Mouse (Mus musculus): ENCODE data around the gene Elovl2.

DNA sequence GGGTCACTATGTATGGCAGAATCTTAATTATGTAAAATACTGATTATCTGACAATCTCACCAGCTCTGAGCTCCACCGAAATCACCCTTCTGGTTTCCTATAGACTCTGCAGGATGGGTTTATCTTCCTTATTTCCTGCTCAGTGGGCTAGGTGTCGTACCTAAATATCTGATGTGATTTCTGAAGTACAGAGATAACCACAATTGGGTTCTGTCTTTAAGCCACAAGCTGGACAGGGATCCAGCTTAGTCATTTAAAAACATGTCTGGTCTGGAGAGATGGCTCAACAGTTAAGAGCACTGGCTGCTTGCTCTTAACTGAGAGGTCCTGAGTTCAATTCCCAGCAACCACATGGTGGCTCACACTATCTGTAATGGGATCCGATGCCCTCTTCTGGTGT, 36.8 kb upstream of the Elovl2 start:
- TF ChIP-seq EP300 (IDR thresholded peaks at IDR 0.05) (no peak), CTCF (IDR thresholded peaks at IDR 0.05) (no peak)
